Mouse (Mus musculus) hindbrain, embryonic 10.5 days (tissue): ENCODE measurements around the gene Stn1. TPM values are rescaled to one million over a fixed set of nuclear protein-coding genes. Genes with fewer than 3 reads are reported as not detected.
A peak's percentile ranks its signal among the peaks of the same experiment; 100 is the strongest.
"Not testable (repeated sequence)": the region's sequence is repeated elsewhere in the genome, so short reads cannot be mapped to it uniquely, and the experiment has no call there.

Source experiments
- DNase-seq: peaks from one replicate; pipeline ENCODE4 v3.0.0-alpha.2; 2017; ENCODE audit warnings: low spot score
- H3K27ac ChIP-seq: fragments of 300-500 bp; sonication (generic); 2 replicates; pipeline ENCODE4 v1.5.1; 2016; ENCODE audit warnings: mild to moderate bottlenecking, moderate library complexity
- H3K27me3 ChIP-seq: fragments of 300-500 bp; sonication (generic); 2 replicates; pipeline ENCODE4 v1.6.1; 2016; ENCODE audit warnings: mild to moderate bottlenecking; ENCODE audit not compliant: poor library complexity, insufficient read depth, severe bottlenecking
- H3K36me3 ChIP-seq: fragments of 300-500 bp; sonication (generic); 2 replicates; pipeline ENCODE4 v1.6.1; 2016; ENCODE audit warnings: mild to moderate bottlenecking, moderate library complexity
- H3K4me1 ChIP-seq: fragments of 300-500 bp; sonication (generic); replicated peaks from 2 replicates; pipeline ENCODE4 v1.6.1; 2016; ENCODE audit warnings: mild to moderate bottlenecking
- H3K4me3 ChIP-seq: fragments of 300-500 bp; sonication (generic); 2 replicates; pipeline ENCODE4 v1.5.1; 2016; ENCODE audit warnings: mild to moderate bottlenecking, moderate library complexity
- H3K9me3 ChIP-seq: fragments of 300-500 bp; sonication (generic); 2 replicates; pipeline ENCODE4 v1.6.1; 2016; ENCODE audit warnings: mild to moderate bottlenecking, moderate library complexity
- WGBS: fragments of 180-500 bp; shearing (Covaris S2); methylation state at CpG from one replicate; pipeline ENCODE4 v1.1.7; 2016; 5-methylcytosine and 5-hydroxymethylcytosine counted together
- polyA plus RNA-seq: library from polyadenylated mRNA; unstranded; fragments of >200 nt; fragmentation: Nextera tagmentation; extraction: Ambion mirVana; gene quantifications from 2 replicates; pipeline ENCODE4 v1.2.1, GENCODE M21; 2016

Stn1 gene
- 60.9 and 63.5 TPM in 2 replicates for polyA plus RNA-seq

- 4% methylated on average over 10 of the region's 10 CpGs for WGBS
- DNase-seq: no peak
- peaks cover 4% of the 10 kb centered on the region; the same call in 1 of the 2 replicates for H3K9me3 ChIP-seq
- H3K4me1 ChIP-seq: peaks cover 40% of the 10 kb centered on the region
- peak within 1 kb of the TSS; percentile 91 for H3K27ac ChIP-seq
- H3K27me3 ChIP-seq: peaks cover 5% of the 10 kb centered on the region; the same call in 1 of the 2 replicates
- peaks cover 19% of the 10 kb centered on the region for H3K36me3 ChIP-seq
- H3K4me3 ChIP-seq: peak within 1 kb of the TSS; percentile 66
These were observed at the start of gene Stn1 for GRCm38 (mm10) chr19:47537300-47537792. Stn1 (minus strand) TSS chr19:47537507.

GRCm38 (mm10) chr19:47587009-47587408, 49.7 kb upstream of the Stn1 start:
- no peak for DNase-seq
- Histone ChIP-seq H3K4me1 (peaks cover 5% of the 10 kb centered on the region), H3K4me3 (no peak overlapping the region), H3K36me3 (no peaks in the 10 kb centered on the region), H3K27ac (no peak overlapping the region), H3K9me3 (no peaks in the 10 kb centered on the region), H3K27me3 (no peaks in the 10 kb centered on the region)
- 93% methylated on average over 1 of the region's 1 CpGs for WGBS

GRCm38 (mm10) chr19:47585772-47586171, 48.5 kb upstream of the Stn1 start:
- no peak for DNase-seq
- Histone ChIP-seq H3K9me3 (no peaks in the 10 kb centered on the region), H3K4me3 (no peak overlapping the region), H3K36me3 (no peaks in the 10 kb centered on the region), H3K27ac (no peak overlapping the region), H3K27me3 (no peaks in the 10 kb centered on the region), H3K4me1 (peaks cover 17% of the 10 kb centered on the region)
- 84% methylated on average over 1 of the region's 1 CpGs for WGBS

GRCm38 (mm10) chr19:47579788-47580631, 42.7 kb upstream of the Stn1 start:
- Histone ChIP-seq H3K27ac (peak overlapping the region; percentile 97), H3K9me3 (no peaks in the 10 kb centered on the region), H3K27me3 (peaks cover 3% of the 10 kb centered on the region; the same call in 1 of the 2 replicates), H3K4me3 (peak overlapping the region; percentile 78), H3K36me3 (no peaks in the 10 kb centered on the region), H3K4me1 (peaks cover 25% of the 10 kb centered on the region)
- under 1% methylated on average over 96 of the region's 96 CpGs for WGBS
- DNase-seq: peak; percentile 52

GRCm38 (mm10) chr19:47579225-47579787, 42.0 kb upstream of the Stn1 start, which contains the start of gene Slk:
Slk (plus strand) TSS chr19:47579678.
- DNase-seq: peak; percentile 86
- H3K4me3 ChIP-seq: peak within 1 kb of the TSS; percentile 78
- H3K36me3 ChIP-seq: no peaks in the 10 kb centered on the region
- no peaks in the 10 kb centered on the region for H3K9me3 ChIP-seq
- peak within 1 kb of the TSS; percentile 97 for H3K27ac ChIP-seq
- 1% methylated on average over 83 of the region's 83 CpGs for WGBS
- peaks cover 25% of the 10 kb centered on the region for H3K4me1 ChIP-seq
- H3K27me3 ChIP-seq: peaks cover 3% of the 10 kb centered on the region; the same call in 1 of the 2 replicates

- peaks cover 3% of the 10 kb centered on the region; the same call in 1 of the 2 replicates for H3K27me3 ChIP-seq
- WGBS: 13% methylated on average over 13 of the region's 13 CpGs
- peak overlapping the region; percentile 97 for H3K27ac ChIP-seq
- H3K4me1 ChIP-seq: peaks cover 25% of the 10 kb centered on the region
- no peaks in the 10 kb centered on the region for H3K36me3 ChIP-seq
- DNase-seq: no peak
- H3K4me3 ChIP-seq: peak overlapping the region; percentile 78
- no peaks in the 10 kb centered on the region for H3K9me3 ChIP-seq
These were observed 41.4 kb upstream of the Stn1 start for GRCm38 (mm10) chr19:47578581-47579224.

GRCm38 (mm10) chr19:47573718-47574117, 36.4 kb upstream of the Stn1 start:
- Histone ChIP-seq H3K9me3 (no peaks in the 10 kb centered on the region), H3K27me3 (peaks cover 3% of the 10 kb centered on the region; the same call in 1 of the 2 replicates), H3K4me1 (peaks cover 5% of the 10 kb centered on the region), H3K27ac (no peak overlapping the region), H3K36me3 (no peaks in the 10 kb centered on the region), H3K4me3 (no peak overlapping the region)
- DNase-seq: no peak
- WGBS: 83% methylated on average over 3 of the region's 3 CpGs

GRCm38 (mm10) chr19:47571981-47572380, 34.7 kb upstream of the Stn1 start:
- 70% methylated on average over 4 of the region's 4 CpGs for WGBS
- H3K4me1 ChIP-seq, H3K4me3 ChIP-seq, DNase-seq, H3K27me3 ChIP-seq, H3K36me3 ChIP-seq, H3K27ac ChIP-seq, H3K9me3 ChIP-seq: not testable (repeated sequence)

- 89% methylated on average over 5 of the region's 5 CpGs for WGBS
- Histone ChIP-seq H3K9me3 (no peaks in the 10 kb centered on the region), H3K4me3 (no peak overlapping the region), H3K27me3 (no peaks in the 10 kb centered on the region), H3K4me1 (no peaks in the 10 kb centered on the region), H3K36me3 (no peaks in the 10 kb centered on the region), H3K27ac (no peak overlapping the region)
- DNase-seq: no peak
These were observed 32.7 kb upstream of the Stn1 start for GRCm38 (mm10) chr19:47570042-47570441.

- WGBS: 82% methylated on average over 8 of the region's 8 CpGs
- Histone ChIP-seq H3K9me3 (no peaks in the 10 kb centered on the region), H3K4me3 (no peak overlapping the region), H3K36me3 (no peaks in the 10 kb centered on the region), H3K4me1 (no peaks in the 10 kb centered on the region), H3K27ac (no peak overlapping the region), H3K27me3 (no peaks in the 10 kb centered on the region)
- DNase-seq: no peak
These were observed 28.7 kb upstream of the Stn1 start for GRCm38 (mm10) chr19:47565994-47566393.

- WGBS: 64% methylated on average over 17 of the region's 17 CpGs
- no peaks in the 10 kb centered on the region for H3K4me1 ChIP-seq
- H3K36me3 ChIP-seq: no peaks in the 10 kb centered on the region
- no peaks in the 10 kb centered on the region for H3K9me3 ChIP-seq
- H3K27ac ChIP-seq: no peak overlapping the region
- H3K4me3 ChIP-seq: no peak overlapping the region
- H3K27me3 ChIP-seq: no peaks in the 10 kb centered on the region
- DNase-seq: no peak
These were observed 27.8 kb upstream of the Stn1 start for GRCm38 (mm10) chr19:47565031-47565654.

GRCm38 (mm10) chr19:47563715-47564114, 26.4 kb upstream of the Stn1 start:
- no peak for DNase-seq
- Histone ChIP-seq H3K4me3 (no peak overlapping the region), H3K27ac (no peak overlapping the region), H3K4me1 (no peaks in the 10 kb centered on the region), H3K9me3 (no peaks in the 10 kb centered on the region), H3K27me3 (no peaks in the 10 kb centered on the region), H3K36me3 (no peaks in the 10 kb centered on the region)
- WGBS: 86% methylated on average over 13 of the region's 13 CpGs
